Mouse (Mus musculus) thymus, postnatal 0 days (tissue): ENCODE measurements at regions not wholly inside any gene's neighbourhood (a gene's known extent, or its start where the extent isn't known, plus 50 kb on each side); places are given as distances from the start of the nearest gene placed in this dataset.

ENCODE experiments used
- DNase-seq: peaks from one replicate; pipeline ENCODE4 v3.0.0-alpha.2; 2015; ENCODE audit warnings: low spot score

DNA sequence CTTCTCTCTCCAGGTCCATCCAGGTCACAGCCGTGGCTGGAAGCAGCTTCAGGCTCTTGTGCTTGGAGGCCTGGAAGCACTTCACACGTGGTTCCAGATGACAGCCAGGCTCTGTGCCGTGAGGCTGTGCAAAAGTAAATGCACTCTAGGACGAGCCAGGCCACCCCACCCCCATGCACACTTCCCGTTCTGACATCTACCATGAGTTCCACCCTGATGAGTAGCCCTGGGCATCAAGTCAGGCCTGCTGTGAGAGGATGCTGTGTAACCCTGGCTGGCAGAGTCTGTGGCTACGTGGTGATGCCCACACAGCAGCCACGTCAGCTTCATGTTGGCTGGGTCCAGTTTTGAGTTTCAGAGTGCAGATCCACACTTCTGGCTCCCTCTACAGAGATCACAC is 202.4 kb upstream of the Sulf2 start:
- DNase-seq = no peak

DNA sequence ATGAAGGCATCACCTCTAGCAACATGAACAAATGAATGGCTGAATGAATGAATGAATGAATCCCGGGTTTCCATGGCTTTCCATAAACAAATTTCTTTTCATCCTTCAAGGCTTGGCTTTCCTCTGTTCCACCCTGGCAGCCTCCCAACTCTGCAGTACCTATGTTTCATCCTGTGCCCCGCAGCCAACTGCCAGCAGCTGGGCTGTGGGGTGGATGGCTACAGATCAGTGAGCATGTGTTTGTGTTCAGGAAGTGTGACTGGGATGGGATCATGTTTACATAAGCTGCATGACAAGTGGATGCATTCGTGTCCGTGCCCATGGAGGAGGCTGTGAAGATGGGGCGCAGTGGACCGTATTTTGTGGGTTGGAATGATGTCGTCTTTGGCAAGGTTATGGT is 200.5 kb upstream of the Sulf2 start:
- no peak for DNase-seq

DNA sequence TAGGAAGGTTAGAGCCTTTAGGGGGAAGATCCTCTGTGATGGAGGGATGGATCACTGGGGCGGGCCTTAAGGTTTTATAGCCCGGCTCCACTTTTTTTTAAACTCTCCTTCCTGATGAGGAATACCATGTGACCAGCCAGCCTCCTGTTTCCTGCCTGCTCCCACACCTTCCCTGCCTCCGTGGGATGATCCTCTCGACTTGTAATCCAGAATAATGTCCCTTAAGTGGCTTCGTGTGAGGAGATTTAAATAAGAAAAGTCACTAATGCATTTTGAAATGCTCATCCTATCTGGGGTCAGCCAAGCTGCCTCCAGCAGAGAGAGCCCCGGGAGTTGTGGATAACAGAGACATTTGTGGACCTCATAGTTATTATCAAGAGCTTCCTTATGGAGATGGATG is 200.0 kb upstream of the Sulf2 start:
- no peak for DNase-seq

DNA sequence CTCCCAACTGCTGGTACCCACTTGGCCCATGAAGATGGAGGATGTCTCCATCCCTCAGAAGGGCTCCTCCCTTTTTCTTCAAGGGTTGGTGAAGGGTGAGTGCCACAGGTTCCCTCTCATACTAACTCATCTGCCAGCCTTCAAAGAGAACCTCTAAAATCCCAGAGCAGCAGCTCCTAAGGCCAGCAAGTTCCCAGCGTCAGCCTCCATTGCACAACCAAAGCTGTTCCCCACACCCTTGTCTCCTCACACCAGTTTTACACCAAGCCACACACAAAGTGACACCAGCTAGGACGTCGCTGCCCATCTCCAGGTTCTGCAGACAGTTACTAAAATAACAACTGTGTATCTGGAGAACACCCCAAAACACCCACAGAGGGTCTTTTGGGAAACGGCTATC is 198.9 kb upstream of the Sulf2 start:
- DNase-seq = no peak

DNA sequence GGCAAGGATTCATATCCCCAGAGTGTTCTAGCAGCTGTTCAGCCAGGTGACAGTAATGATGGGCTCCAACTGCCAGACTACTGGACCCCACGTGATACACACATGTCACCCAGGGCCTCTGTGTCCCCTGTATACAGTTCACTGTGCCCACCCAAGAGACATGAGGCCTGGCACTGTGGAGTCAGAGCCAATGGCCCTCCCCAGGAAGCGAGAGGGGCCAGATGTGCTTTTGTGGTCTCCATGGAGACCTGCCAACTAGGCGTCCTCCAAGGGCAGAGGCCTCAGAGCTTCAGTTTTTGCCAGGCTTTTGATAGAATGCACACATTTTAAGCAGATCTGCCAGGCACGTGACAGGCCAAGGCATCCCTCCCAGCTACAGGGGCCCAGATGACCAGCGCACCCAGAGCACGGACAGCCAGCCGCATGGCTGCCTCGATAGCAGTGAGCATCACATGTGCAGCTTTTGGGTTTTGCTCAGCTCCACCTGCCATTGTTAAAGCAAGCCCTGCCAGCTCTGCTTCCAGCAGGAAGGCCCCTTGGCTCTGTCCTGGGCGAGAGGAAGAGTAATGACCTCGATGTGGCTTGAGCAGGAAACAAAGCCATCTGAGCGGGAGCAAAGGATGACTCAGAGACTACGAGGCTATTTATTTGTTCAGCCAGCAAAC is 198.1 kb upstream of the Sulf2 start:
- DNase-seq = no peak

DNA sequence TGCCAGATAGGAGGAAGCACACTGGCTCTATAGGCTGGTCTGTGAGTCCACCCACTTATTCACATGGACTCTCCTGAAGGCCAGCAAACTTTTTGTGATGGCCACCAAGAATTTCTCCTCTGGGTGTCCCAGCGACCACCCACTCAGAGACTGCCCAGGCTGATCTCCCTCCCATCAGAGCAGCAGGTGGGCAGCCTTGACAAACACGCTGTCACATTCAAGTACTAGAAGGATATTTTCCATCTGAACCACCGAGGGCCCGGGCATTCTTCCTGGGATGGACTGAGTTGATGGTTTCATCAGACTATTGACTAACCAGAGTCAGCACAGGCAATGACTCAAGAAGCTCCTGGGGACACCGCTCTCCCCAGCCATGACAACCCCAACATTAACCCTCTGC is 196.5 kb upstream of the Sulf2 start:
- no peak for DNase-seq

DNA sequence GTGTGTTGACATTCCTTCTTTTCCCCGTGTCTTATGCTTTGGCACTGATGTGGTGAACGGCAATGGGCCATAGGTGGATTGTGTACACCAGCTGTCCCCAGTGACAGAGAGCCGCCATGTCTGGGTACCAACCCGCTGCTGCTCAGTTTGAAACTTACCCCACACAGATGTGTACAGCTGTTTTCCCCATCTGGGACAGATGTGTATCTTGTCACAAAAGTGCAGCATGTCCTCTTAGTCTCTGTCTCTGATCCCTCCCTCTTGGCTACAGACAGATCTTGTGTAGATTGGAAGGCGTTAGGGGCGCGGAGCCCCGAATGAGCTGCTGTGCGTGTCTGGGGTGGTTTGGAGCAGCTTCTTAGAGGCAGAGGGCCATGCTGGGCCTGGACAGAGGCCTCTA is 196.1 kb upstream of the Sulf2 start:
- DNase-seq = no peak

DNA sequence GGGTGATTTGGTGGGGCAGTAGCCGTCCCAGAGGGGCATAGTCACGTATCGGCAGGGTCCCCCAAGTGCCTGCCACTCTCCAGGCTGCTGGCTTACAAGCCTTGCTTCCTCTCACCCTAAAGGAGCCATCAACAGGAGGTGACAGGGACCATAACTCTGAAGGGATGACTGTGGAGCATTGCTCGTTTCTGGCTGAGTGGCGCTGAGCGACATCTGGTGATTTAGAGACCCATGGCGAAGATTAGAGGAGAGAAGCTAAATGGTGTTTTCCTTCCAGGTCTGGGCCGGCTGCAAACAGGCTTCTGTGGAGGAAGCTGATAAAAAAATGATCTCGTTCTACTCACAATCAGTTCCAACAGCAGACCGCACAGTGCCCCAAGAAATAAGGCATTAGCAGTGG is 193.2 kb upstream of the Sulf2 start:
- DNase-seq = no peak

DNA sequence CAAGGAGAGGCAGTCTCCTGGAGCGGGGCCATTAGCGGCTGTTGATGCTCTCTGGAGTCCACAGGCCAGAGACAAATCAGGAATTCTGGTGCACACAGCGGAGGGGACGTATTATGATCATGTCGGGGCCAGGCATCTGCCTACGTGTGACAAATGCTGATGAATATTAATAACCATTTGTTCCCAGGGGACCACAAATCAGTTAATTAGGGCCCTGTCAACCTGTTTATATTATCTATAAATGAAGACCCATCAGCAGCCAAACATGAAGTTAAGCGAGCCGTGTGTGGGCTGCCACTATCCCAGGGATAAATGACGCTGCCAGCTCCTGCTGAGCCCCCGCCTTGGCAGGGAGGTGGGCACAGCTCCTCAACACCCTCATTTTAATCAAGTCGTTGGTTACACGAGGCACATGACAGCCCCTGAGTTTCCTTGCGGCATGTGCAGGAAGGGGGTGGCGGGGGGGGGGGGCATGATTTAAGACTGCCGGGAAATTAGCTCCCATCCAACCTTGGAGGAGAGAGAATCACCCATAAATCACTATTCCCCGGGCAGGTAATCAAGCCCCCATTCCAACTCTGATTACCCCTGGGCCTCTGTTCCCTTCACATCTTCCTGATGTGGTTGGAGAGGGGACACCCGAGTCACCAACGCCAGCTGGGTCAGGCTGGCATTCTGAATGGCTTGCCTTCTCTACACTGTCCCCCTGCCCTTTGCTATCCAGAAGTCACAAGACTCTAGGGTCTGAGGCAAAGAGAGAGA is 191.1 kb upstream of the Sulf2 start:
- DNase-seq = no peak

DNA sequence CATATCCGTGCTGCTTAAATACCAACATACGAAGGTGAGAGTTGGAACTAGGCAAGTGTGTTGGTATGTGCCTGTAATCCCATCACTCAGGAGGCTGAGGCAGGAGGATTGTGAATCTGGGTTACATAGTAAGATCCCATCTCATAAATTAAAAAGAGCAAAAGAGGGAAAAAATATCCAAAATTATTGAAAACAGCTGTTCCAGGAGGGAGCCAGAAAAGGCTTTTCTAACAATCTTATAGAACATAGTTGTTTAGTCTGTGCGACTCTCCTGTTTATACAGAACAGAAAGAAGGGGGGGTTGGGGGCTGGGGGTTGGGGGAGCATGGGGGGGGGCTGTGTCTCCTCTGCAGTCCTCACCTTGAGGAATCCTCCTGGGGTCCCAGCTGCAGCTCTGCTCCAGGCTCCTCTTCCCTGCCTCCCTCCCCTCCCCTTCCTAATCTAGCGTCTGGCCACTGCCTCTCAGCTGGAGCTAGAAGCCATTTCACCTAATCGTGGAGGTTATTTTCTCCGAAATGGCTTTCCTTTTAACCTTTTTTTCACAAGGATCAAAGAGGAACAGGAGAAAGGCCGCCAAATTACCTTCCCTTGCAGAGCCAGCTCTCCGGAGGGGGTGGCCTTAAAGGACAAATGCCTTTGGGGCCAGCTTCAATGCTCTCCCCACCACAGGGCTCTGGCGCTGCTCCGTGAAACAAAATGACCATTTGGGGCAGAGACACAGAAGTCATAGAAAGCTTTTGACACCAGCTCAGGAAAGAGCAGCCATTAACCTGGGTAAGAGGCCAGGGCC is 188.3 kb upstream of the Sulf2 start:
- no peak for DNase-seq

DNA sequence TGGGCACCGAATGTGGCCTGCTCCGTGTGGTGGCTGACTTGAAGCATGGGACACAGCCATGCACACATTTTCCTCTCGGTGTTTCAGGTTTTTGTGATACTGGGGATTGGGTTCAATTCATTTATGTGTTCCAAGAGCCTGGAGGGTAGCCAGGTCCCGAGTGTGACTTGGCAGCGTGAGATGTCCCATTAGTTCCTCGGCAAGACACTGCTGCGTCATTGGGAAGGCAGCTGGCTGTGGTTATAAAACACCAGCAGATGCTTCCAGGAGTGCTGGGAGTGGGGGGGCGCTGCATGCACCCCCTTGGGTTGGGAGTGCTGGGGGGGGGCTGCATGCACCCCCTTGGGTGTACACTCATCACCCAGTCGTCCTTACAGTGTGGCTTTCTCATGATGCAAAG is 186.9 kb upstream of the Sulf2 start:
- no peak for DNase-seq

DNA sequence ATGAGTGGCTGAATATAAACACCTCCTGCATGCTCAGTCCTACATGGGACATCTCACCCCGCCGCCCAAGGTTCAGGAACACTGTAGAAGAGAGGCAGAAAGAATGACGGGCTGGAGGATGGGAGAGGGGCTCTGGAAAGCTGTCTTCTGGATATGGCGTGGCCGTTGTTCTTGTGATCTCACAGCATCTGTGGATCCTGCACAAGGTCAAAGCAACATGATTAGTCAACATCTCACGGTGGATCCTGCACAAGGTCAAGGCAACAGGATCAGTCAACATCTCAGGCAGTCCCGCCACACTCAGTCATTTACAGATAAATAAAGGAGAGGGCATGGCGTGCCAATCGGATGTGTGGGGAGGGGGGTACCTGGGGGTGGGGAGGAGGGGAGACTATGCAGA is 184.7 kb upstream of the Sulf2 start:
- DNase-seq = no peak

DNA sequence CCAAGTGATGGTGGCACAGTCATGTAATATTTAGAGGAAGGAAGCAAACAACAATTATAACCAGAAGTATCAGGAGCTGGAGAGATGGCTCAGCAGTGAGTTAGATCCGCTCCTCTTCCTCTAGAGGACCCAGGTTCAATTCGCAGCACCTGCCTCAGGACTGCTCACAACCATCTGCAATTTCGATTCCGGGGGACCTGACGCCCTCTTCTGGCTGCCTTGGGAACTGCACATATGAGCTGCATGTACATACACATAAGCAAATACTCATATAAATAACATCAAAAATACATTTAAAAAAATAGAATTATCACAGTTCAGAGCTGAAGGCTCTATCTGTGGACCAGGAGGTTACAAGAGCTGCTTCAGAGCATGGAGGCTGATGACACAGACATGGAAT is 184.0 kb upstream of the Sulf2 start:
- no peak for DNase-seq

DNA sequence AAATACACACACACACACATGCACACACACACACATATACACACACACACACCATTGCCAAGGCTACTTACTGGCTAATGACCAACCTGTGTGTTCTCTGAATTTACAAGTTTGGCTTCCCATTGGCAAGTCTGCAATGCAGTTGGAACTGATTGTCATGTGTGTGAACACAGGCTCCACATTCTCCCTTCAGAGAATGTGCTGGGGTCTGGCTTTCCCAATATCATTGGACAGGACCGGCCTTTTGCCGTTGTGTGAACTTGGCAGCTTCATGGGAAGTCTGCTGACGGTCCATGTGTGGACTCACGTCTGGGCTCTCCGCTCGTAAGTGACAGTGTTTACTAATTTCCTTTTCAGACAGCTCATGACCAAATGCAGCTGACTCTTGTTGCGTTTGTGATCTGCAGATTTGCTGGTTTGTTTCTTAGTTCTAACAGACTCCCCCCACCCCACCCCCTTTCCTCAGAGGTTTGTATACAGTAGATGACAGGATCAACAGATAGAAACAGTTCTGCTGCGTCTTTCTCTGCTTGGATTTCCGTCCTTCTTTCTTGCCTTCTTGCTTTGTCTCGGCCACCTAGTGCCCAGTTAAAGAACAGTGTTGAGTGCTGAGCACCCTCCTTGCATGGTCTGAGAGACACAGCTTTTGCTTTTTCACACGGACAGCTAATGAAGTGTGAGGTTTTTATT is 183.1 kb upstream of the Sulf2 start:
- DNase-seq = no peak

DNA sequence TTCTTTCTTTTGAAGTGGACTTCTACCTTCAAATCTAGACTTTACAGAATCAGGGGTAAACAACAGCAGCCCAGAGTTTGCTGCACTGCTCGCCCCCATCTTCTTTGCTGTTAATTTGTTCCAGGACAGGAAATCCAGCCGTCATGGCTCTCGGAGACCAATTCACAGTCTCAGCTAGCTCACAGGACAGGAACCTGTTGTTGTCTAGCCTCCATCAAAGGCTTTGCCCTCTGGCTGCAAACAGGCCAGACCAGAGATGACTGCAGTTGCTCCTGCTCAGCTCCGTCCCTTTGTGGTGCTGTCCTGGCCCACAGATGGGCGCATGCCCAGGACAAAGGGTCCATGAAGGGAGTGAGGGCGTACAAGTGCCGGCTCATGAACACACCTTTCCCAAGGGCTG is 182.2 kb upstream of the Sulf2 start:
- no peak for DNase-seq

DNA sequence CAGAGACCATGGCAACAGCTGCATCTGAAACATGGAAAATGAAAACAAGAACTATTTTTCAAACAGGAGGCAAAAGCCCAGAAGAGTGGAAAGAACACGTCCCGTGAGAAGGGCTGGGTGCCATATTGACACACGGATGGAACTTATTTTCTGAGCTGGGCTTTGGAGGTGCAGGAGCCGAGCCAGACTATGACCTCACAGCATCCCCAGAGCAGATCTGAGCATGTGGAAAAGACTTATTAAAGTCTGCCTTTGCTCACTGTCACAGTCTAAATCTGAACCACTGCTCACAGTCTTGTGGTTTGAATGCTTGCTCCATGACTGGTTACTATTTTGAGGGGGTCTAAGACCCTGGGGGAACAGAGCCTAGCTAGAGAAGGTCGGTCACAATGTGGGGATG is 180.2 kb upstream of the Sulf2 start:
- DNase-seq = no peak

DNA sequence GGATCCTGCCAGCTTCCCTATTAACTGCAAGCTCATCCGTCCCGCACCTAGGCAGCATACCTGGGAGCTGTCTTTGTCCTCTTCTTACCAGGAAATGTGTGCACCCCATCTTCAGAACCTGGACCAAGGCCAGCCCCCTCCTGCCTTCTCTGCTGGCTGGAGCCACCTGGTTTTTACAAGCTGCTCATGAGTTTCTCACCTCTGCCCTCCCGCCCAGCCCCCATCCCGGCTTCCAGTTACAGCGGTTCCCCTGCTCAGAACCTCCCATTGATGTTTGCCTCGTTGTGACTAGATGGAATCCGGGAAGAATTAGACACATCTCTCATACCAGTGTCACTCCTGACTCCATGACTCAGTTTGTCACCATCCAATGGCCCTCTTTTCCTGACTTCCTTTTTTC is 179.1 kb upstream of the Sulf2 start:
- DNase-seq = no peak

DNA sequence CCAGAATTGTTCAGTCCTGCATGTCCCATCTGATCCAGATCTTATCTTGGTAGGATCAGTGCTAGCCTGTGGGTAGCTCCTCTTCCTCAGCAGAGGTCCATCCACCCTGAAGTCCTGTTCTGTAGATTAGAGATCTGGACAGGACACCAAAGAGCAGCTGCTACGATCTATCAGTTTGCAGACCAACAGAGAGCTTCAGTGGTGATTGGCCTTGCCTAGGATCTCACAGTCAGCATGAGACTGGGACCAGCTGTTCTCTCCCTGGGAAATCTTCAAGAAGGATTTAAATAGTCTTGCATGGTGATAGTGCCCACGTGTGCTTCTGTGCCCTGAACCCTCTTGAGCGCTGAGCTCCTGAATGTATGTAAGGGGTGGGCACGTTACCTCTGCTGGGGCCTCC is 178.4 kb upstream of the Sulf2 start:
- no peak for DNase-seq

DNA sequence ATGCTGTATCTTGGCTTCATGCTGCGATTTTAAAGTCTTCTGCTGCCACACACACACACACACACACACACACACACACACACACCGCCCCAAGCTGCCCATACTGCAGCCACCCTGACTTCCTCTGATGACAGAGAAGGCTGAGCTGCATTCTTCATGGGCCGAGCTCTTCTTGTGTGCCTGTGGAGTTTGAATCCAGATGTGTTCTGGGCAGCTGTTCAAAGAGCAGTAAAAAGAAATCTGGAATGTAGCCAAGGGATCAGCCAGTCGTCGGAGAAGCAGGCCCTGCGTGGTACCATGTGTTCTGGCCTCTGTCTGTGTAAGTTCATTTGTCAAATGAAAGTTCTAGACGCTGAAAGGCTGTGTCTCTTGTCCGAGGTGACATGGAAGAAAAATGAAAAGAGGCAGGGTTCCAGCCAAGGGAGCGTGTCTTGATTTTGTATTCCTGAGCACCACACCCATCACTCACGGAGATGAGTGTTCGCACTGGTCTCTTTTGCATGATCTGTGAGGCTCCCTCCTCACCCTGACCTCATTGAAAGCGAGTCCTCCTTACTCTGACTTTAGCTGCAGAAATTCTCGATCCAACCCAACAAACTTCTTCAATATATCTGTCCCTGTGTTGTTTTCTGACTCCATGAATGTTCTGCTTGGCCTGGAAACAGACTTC is 177.4 kb upstream of the Sulf2 start:
- no peak for DNase-seq

DNA sequence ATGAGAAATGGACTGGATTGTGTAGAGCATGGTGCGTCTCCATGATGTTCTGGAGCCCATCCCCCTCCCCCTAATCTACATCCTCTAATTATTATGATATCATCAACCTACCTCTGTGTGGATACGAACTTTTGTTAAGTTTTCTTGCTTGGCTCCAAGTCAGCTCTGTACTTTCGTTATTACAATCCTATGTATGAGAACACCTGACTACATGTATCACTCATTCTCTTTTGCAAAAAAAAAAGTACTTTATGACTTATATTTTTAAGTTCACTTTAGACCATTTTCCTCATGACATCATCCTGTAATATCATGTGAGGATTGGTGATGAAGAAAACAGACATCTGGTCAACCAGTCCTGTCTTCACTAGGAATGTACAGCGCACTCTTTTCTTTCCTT is 175.7 kb upstream of the Sulf2 start:
- DNase-seq = no peak

DNA sequence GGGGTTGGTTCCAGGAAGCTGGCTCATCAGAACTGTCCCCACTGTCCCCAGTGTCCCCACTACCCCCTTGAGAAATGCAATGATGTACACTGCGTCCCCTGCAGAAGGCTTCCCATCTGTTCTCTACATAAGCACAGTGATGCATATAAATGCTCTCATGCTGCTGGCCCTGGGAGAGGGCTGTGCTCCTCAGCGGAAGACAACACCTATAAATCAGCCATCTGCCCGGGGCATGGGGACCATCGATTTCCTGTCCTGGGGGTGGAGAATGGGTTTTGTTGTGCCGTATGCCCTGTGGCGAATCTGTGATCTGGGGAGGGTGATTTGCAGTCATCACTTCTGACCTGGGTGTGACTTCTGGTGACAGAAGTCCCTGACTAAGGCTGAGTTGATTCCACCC is 174.9 kb upstream of the Sulf2 start:
- DNase-seq = no peak
